8 mouse cellular contexts compared by ENCODE assay signal in genomic region chr1:64957021-64957489, GRCm38 (mm10). TPM values are rescaled to one million over a fixed set of nuclear protein-coding genes. Genes with fewer than 3 reads are reported as not detected.
A peak's percentile ranks its signal among the peaks of the same experiment; 100 is the strongest.
DNase-seq lines count a peak whose midpoint lies in the region; ATAC-seq and TF ChIP-seq lines count a peak whose summit lies in the region.

No protein-coding gene starts in this region.

- H3K4me2 ChIP-seq in hindbrain, postnatal 0 days (ENCODE audit: low read depth, low read length) = peak overlapping the region; percentile 66
- peak overlapping the region; percentile 58 for H3K4me2 ChIP-seq in midbrain, embryonic 15.5 days

- no peaks in the 10 kb centered on the region for H3K4me1 ChIP-seq in brown adipose tissue, adult 24 weeks (ENCODE audit: control insufficient read depth, insufficient read depth, insufficient read length, low read length)
- H3K4me1 ChIP-seq in hindbrain, postnatal 0 days (ENCODE audit: insufficient read depth, low read length) = no peaks in the 10 kb centered on the region
- no peaks in the 10 kb centered on the region for H3K4me1 ChIP-seq in midbrain, embryonic 15.5 days

- 45% methylated on average over 8 of the region's 8 CpGs for WGBS in hindbrain, postnatal 0 days
- WGBS in midbrain, embryonic 15.5 days = 43% methylated on average over 8 of the region's 8 CpGs

- H3K9me3 ChIP-seq in hindbrain, postnatal 0 days (ENCODE audit: low read length) = no peaks in the 10 kb centered on the region; the same call in 1 of the 2 replicates
- H3K9me3 ChIP-seq in midbrain, embryonic 15.5 days = no peaks in the 10 kb centered on the region

- H3K27me3 ChIP-seq in hindbrain, postnatal 0 days (ENCODE audit: insufficient read depth, low read length) = no peaks in the 10 kb centered on the region
- H3K27me3 ChIP-seq in midbrain, embryonic 15.5 days (replicated peaks) = no peaks in the 10 kb centered on the region

- H3K4me3 ChIP-seq in layer of hippocampus, adult 2 months = peak overlapping the region; percentile 95
- H3K4me3 ChIP-seq in brown adipose tissue, adult 24 weeks (ENCODE audit: insufficient read depth, low read depth, low read length) = peak overlapping the region; percentile 83
- peak overlapping the region; percentile 91 for H3K4me3 ChIP-seq in hindbrain, postnatal 0 days (ENCODE audit: low read length)
- peak overlapping the region; percentile 74 for H3K4me3 ChIP-seq in midbrain, embryonic 15.5 days

- ATAC-seq in hindbrain, postnatal 0 days = peak; percentile 75
- peak; percentile 71 for ATAC-seq in midbrain, embryonic 15.5 days (replicated peaks)

- no peaks in the 10 kb centered on the region for H3K36me3 ChIP-seq in hindbrain, postnatal 0 days (ENCODE audit: insufficient read depth, low read length)
- no peaks in the 10 kb centered on the region for H3K36me3 ChIP-seq in midbrain, embryonic 15.5 days (replicated peaks)

- TF ChIP-seq CTCF in layer of hippocampus, adult 2 months (conservative IDR thresholded peaks at IDR 0.05) = no peak
- no peak for TF ChIP-seq CTCF in hindbrain, postnatal 0 days (IDR thresholded peaks at IDR 0.05; ENCODE audit: low read depth)

- no peak for DNase-seq in layer of hippocampus, adult 2 months (ENCODE audit: low spot score in 2 of 2)
- no peak for DNase-seq in layer of hippocampus, adult 11-12 months (ENCODE audit: low spot score)
- DNase-seq in hindbrain, postnatal 0 days (ENCODE audit: low spot score) = peak; percentile 25
- no peak for DNase-seq in layer of hippocampus, adult 8-10 months (ENCODE audit: low spot score in 2 of 2)
- DNase-seq in gastrocnemius, postnatal 10 days = no peak
- no peak for DNase-seq in ovary, postnatal 14 days (ENCODE audit: low spot score)

- H3K27ac ChIP-seq in layer of hippocampus, adult 2 months = peak overlapping the region; percentile 91
- H3K27ac ChIP-seq in brown adipose tissue, adult 24 weeks (replicated peaks; ENCODE audit: low read depth, low read length) = no peak overlapping the region
- peak overlapping the region; percentile 91 for H3K27ac ChIP-seq in hindbrain, postnatal 0 days
- H3K27ac ChIP-seq in midbrain, embryonic 15.5 days = peak overlapping the region; percentile 85

- peak overlapping the region; percentile 93 for H3K9ac ChIP-seq in hindbrain, postnatal 0 days (replicated peaks; ENCODE audit: low read length)
- H3K9ac ChIP-seq in midbrain, embryonic 15.5 days = peak overlapping the region; percentile 84

RNA-seq across cellular contexts. Expression of gene Plekhm3, which starts 0.4 kb away (rescaled TPM):
- total RNA-seq in layer of hippocampus, adult 2 months (2021) = 10 to 100 TPM; 35.6 to 36.0 TPM
- polyA plus RNA-seq in brown adipose tissue, adult 24 weeks (2012; ENCODE audit: insufficient read depth, insufficient read length, missing spikeins) = 2.3 and 3.1 TPM in 2 replicates
- total RNA-seq in hindbrain, postnatal 0 days (2014; rRNA removed) = 12.4 and 22.4 TPM in 2 replicates
- 4.7 and 6.1 TPM in 2 replicates for polyA plus RNA-seq in hindbrain, postnatal 0 days (2015; fragmentation: Nextera tagmentation; extraction: Ambion mirVana)
- polyA plus RNA-seq in midbrain, embryonic 15.5 days (2015; fragmentation: Nextera tagmentation; extraction: Ambion mirVana) = 12.4 and 12.5 TPM in 2 replicates
- 10 to 100 TPM; 37.1 to 46.7 (median 41.8) TPM for total RNA-seq in layer of hippocampus, adult 8-10 months (2022)
- 1 to 10 TPM; 5.7 to 6.9 TPM for total RNA-seq in gastrocnemius, postnatal 10 days (2021)
